Mouse (Mus musculus): Measurements from ENCODE around the gene Zfp383.
"Not testable (repeated sequence)": the region's sequence is repeated elsewhere in the genome, so short reads cannot be mapped to it uniquely, and the experiment has no call there.

Zfp383 gene

DNA sequence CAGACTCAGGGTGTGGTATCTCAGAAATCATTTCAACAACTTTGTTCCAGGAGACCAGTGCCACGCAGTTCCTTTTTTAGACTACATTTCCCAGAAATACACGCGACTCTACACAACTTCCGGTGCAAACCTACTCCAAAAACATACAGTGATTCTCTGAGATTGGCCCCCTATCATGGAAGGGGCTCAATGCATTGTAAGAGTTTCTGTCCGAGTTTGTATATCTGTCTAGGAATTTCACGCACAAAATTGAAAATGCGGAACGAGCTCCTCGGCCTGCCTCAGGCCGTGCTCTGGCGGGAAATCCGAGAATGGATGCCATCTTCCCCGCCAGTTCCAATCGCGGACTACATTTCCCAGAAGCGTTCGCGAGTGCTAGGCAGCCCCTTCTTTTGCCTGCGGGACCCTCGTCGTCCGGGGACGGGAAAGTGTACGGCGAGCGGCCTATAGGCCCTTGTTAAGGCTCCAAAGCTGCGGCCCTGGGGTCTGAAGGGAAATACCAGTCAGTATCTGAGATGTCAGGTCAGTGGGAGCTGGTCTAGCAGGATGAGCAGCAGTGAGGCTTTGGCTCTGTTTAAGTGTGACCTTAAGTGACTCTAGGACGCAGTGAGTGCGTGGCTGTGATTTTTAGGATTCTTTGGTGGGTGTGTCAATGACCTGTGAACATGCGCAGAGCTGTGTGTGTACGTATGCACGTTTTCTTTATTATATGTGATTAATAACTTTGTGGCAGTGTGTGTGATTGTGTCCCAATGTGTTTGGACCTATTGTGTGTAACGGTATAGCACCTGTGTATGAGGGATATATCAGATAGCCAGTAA lies at the start of gene Zfp383:
TSS of gene Zfp383 (plus strand) at position 94 of the 821 bp plus-strand sequence.
- peak; percentile 40 to 62 for DNase-seq (ENCODE audit: low spot score in 2 of 2)

DNA sequence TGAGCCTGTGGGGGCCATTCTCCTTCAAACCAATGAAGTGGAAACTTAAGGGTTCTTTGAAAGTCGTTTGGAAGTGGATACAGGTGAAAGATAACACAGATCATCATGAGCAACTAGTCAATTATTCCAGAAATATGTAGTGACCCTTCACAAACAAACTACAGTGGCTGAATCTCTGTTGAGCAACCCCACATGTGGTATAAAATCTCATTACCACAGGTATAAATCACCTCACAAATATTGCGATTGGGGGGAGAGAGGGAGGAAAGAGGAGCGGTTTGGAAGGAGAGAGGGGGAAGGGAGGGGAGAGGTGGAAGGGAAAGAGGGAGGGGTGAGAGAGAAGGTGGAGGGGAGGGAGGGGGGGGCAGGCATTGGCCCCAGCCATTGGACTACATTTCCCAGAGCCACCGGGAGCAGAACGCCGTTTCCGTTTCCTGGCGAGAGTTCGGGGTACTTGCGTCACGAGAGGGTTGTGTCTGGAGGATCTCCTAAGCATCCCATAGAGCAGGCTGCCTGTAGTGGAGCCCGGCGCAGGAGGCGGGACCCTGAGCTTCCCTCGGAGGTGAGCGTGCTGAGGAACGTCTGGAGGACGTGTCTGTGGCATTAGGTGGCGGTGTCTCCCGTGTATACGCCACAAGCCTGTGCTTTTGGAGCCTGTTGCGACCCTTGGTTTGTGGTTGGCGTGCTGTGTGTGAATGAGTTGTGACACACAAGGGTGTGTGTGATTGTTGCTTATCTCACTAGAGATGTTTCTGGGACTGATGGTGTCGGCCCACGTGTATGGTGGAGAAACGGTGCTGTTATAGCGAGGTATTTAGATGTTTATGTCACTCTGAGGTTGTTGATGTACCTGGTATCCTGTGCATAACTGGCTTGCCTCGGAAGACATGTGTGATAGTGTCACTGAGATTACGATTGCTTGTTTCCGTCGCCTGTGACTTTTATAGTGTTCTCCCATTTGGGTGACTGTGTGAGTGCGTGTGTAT lies 48.2 kb upstream of the Zfp383 start, which contains the start of gene Zfp420:
TSS of gene Zfp420 (plus strand) at position 448 of the 986 bp plus-strand sequence.
- DNase-seq (ENCODE audit: low spot score in 2 of 2) = peak; percentile 42 to 66

DNA sequence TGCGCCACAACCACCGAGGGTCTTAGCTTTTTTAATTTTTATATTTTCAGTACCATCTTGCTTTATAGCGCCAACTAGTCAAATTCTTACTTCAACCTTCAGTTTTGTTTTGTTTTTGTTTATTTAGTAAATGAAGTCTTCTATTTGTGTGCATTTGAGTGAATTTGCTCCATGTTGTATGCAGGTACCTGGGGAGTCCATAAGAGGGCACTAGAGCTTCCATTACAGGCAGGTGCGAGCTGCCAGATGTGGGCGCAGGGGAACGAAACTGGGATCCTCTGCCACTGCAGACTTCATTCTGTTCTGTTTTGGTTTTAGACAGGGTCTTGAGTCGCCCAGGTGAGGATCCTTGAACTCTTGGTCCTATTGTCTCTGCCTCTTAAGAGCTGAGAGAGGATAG lies 46.4 kb upstream of the Zfp383 start:
- no peak for DNase-seq (ENCODE audit: low spot score in 2 of 2)

DNA sequence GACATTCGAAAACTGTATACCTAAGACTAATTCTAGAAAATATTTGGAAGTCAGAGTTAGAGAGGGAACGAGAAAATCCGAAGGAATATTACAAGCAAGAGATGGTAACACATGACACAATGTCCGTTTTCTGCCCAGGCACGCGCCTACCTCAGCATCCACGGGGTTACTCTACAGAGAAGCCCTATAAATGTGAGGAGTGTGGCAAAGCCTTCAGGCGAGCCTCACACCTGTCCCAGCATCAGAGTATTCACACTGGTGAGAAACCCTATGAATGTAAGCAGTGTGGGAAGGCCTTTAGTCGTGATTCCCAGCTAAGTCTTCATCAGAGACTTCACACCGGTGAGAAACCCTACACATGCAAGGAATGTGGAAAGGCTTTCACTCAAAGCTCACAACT lies 33.8 kb upstream of the Zfp383 start:
- DNase-seq (ENCODE audit: low spot score in 2 of 2) = no peak

DNA sequence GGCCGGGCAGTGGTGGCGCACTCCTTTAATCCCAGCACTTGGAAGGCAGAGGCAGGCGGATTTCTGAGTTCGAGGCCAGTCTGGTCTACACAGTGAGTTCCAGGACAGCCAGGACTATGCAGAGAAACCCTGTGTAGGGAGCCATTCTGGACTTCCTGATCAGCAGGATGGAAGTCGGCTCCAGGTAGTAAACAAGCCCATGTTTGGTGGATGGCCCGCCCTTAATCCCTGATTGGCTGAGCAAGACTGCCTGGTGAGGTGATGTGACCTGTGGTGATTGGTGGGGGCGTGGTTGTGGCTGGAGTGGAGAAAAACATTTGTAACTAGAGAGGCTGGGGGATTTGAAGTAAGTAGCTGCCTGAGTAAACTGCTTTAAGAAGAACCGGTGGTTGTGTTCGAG lies 30.5 kb upstream of the Zfp383 start:
- not testable (repeated sequence) for DNase-seq (ENCODE audit: low spot score in 2 of 2)

DNA sequence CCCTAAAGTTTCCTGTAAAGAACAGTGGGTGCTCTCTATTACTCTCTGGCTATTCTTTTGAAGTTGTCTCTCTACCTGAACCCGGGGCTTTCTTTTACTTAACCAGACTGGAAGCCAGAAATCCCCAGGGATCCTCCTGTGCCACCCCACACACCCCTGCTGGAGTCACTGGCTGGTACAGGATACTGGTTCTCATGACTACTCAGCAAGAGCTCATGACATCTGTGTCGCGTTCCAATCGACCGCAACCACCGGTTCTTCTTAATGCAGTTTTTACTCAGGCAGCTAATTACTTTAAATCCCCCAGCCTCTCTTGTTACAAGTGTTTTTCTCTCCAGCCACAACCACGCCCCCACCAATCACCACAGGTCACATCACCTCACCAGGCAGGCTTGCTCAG lies 28.0 kb upstream of the Zfp383 start:
- DNase-seq (ENCODE audit: low spot score in 2 of 2) = no peak

DNA sequence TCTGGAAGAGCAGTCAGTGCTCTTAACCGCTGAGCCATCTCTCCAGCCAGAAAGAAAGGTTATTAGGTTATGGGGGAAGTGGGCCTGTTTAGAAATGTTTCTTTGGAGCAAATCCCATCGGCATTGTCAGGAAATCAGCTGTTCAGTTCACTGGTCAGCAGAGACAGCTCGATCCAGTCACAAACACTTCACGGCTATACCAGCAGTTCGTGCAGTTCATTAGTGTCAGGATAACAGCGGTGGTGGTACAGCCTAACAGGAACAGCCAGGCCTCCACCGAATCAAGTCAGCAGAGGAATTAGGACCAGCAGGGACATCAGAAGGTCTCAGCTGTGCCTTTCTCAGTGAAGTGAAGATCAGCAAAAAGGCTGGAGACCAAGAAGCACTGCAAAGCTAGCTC lies 27.1 kb upstream of the Zfp383 start:
- DNase-seq (ENCODE audit: low spot score in 2 of 2) = no peak

DNA sequence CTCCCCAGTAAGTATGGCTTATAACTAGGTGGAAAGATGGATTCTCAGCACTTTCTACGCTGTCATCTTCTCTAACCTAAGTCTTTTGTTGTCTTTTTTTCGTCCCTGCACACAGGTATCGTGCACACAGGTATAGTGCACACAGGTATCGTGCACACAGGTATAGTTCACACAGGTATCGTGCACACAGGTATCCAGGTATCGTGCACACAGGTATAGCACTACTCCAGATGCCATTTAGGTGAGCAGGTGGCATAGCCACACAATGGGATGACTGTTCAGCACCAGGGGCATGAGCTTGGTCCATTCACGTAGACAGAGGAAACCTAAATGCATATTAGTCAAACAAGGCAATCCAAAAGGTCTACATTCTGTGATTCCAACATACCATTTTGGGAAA lies 17.5 kb upstream of the Zfp383 start:
- no peak for DNase-seq (ENCODE audit: low spot score in 2 of 2)

DNA sequence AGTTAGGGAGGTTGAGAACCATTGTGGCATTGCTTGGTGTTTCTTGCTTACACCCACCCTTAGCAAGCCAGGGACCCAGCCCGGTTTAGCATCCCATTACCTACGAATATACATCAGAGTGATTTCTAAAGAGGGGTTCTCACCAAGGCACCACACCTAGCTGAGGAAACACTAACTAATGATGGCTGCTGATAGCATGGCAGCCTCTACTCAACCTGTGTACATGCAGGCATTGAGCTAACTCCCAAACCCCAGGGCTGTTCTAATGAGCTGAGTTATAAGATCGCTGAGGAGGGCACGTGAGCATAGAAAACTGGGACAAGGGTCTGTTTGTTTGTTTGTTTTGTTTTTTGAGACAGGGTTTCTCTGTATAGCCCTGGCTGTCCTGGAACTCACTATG lies 15.3 kb upstream of the Zfp383 start:
- DNase-seq (ENCODE audit: low spot score in 2 of 2) = no peak

DNA sequence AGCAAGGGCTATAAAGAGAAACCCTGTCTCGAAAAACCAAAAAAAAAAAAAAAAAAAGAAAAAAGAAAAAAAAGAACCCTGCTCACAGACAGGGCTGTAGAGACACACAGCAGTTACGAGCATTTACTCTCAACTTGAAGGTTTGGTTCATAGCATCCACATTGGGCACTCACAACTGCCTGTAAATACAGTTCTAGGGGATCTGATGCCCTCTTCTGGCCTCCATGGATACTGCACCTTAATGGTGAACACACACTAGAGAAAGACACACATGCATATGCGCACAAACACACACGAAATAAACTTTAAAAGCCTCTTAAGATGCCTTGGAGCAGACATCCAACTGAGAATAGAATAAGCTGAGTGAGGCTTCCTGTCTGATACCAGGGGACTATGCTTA lies 9.7 kb upstream of the Zfp383 start:
- no peak for DNase-seq (ENCODE audit: low spot score in 2 of 2)

DNA sequence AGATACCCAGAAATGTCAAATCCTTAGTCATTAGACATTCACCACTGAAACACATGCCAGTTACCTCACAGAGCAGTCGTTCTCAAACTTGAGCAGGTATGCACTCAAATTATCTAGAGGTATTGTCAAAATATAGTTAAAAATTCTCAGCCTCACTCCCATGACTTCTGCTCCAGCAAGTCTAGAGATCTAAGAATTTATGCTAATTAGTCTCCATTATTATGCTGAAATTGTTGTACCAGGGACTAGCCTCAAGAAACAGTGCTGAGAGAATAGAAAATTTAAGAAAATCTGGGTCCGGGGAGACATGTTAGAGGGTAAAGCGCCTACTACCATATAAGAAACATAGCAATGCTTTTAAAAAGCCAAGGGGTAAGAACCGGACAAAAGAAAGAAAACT lies 3.9 kb upstream of the Zfp383 start:
- DNase-seq (ENCODE audit: low spot score in 2 of 2) = no peak

DNA sequence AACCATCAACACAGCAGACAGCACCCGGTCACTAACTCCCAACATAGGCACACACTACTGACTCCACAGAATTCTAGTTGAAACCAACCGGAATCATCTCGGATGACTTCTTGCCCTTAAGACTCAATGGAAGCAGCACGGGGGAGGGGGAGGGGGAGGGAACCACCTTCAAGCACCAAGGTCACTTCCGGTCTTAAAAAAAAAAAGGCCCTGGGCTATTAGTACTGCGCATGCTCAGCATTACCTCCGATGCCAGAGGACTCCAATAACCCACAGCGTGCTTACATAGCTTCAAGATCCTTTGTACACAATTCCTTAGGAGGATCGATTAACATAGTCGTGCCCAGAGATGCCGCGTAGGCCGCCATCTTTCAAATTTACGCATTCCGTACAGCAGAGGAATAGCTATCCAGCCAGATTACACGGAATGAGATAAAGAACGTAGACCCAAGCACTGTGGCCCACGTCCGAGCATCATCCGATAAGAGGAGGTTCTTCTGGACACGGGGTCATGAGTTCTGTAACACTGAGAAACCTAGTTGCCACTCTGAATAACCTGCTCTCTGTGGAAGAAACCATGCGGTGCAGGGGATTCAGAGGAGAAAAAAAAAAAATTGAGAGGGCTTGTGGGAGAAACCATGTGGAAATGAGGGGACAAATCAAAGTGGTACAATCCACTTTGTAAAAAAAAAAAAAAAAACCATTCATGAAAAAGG lies 1.9 kb upstream of the Zfp383 start, which contains the start of gene Zfp27:
TSS of gene Zfp27 (minus strand) at position 607 of the 716 bp plus-strand sequence.
- DNase-seq (ENCODE audit: low spot score in 2 of 2) = peak; percentile 9 to 14

DNA sequence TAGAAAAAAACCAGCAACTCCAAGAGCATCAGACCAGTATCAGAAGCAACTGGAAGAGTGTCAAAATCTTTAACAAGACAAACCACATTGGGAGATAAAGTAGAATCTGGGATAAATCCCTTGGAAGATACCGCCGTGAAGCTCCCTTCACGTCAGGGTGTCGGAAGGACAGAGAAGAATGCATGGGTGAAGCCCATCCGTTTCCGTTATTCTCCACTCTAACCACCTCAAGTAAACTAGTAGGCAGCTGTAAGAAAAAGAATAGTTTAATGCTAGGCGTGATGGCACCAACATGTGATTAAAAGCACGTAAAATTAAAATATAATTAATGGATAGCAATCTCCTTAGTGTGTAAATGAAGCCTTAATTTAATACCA lies 1.4 kb upstream of the Zfp383 start:
- no peak for DNase-seq (ENCODE audit: low spot score in 2 of 2)

DNA sequence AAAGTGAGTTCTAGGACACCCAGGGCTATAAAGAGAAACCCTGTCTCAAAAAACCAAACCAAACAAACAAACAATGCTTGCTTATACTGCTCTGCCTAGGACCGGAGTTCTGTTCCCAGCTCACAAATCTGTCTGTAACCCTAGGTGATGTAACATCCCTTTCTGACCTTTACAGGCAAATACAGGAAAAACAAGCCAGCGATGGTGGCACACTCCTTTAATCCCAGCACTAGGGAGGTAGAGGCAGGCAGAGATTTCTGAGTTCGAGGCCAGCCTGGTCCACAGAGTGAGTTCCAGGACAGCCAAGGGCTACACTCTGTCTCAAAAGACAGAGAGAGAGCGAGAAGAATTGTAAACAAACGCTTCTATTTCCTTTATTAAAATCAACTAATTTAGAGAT lies 817 bp upstream of the Zfp383 start:
- DNase-seq (ENCODE audit: low spot score in 2 of 2) = no peak

DNA sequence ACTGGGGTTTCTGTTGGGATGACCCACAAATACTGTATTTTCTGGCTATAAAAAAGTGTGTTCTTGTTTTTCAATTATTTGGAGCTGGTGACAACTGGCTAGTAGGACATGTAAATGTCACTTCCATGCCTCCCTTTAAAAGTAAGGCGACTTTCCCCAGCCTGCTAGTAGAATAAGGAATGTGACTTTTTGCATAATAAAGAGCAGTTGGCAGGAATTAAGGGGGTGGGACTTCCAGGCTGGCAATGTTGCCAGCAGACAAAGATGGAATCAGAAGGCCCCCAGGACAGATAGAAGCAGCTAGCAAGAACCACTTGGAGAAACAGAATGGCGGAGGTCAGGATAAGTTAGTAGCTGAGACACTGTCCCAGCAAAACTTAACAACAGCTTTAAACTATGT lies 2.2 kb downstream of the Zfp383 start:
- no peak for DNase-seq (ENCODE audit: low spot score in 2 of 2)

DNA sequence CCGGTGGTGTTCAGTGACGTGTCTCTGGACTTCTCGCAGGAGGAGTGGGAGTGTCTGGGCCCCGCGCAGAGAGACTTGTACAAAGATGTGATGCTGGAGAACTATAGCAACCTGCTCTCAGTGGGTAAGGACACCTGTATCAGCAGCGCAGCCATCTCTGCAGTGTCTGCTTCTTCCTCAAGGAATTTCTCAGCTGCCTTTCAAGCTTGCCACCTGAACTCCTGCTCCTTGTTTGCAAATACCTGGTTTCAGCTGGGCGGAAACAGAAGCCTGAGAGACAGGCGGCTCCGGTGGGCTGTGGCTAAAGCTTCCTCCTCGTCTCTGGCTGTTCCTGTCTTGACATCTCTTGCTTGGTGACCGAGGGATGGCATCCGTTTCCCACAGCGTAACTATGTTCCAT lies 4.1 kb downstream of the Zfp383 start:
- DNase-seq (ENCODE audit: low spot score in 2 of 2) = no peak

DNA sequence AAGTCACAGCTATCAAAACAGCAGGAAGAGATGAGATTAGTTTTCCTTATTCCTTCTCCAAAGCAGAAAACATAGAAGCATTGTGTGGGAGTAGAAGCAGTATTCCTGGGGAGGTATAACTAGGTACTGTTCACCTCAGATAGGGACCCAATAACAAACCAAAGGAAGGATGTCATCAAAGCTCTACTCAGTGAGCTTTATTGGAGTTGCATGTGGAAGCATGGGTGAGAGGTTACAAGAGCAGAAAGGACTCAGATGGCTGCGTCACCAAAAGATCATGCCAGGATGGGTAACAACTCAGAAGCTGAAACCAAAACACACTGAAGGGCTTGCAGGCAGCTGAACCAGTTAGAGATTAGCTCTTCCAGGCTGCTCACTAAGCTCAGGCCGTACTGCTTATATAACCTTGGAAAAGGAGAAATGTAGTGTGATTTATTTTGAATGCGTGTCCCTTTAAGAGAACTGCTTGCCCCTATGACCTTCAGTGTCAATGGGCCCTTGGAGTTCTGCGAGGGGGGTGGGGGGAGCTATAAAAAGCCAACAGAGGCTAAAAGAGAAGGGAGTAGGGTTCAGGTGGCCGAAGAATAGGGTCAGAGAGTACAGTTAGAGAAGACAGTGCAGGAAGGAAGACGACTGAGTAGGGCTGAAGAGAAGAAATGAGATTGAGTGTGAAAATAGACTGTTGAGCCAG lies 9.5 kb downstream of the Zfp383 start:
- no peak for DNase-seq (ENCODE audit: low spot score in 2 of 2)

DNA sequence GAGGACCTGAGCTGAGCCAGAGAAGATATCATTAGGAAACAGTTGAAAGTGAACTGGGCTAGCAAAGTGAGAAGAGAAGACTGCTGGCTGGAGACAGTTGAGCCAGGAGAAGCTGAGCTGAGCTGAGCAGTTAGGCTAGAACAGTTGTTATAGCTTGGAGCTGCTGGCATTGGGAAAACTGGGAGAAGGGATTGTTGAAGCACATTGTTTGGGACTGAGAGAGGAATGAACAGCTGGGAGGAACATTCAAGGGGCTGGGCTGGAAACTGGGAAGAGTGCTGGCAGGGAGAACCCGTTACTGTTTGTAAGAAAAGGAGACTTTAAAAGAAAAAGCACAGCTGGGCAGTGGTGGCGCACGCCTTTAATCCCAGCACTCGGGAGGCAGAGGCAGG lies 10.0 kb downstream of the Zfp383 start:
- no peak for DNase-seq (ENCODE audit: low spot score in 2 of 2)

DNA sequence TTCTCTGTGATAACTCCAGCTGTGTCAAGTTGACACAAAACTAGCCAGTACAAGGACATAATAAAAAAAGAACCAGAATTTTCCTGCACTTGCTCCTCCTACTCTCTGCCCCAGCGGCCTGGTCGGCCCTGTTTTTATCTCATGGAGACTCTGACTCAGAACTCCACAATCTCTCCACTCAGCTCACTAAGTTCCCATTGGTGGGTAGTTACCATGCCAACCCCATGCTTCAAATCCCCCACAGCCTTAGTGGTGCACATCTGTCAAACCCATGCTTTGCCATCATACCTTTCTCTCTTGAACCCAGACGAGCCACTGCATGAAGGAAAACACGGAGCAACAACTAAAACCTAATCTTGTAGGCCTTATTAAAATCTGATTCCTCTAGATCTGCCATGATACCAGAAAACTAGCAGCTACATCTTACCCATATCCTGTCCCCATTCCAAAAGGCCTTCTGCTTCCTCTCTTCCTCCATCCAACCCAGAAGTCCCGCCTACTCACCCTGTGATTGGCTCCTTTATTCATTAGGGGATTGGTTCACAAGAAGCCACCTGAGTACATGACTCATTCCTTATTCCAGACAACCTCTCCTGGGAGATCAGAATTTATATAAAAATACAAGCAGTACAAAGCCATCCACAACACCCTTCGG lies 13.5 kb downstream of the Zfp383 start:
- no peak for DNase-seq (ENCODE audit: low spot score in 2 of 2)

DNA sequence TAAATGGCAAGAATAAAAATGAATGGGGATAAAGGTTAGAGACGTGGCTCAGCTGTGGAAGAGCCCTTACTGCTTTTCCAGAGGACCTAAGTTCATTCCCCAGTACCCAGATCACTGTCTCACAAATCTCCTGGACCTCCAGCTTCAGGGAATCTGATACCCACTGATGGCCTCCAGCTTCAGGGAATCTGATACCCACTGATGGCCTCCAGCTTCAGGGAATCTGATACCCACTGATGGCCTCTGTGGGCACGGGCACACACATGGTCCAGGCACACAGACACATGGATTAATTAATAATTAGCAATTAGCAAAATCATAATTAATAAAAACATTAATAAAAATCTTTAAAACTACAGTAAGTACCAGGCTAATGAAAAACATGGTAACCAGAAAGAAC lies 14.8 kb downstream of the Zfp383 start:
- no peak for DNase-seq (ENCODE audit: low spot score in 2 of 2)

DNA sequence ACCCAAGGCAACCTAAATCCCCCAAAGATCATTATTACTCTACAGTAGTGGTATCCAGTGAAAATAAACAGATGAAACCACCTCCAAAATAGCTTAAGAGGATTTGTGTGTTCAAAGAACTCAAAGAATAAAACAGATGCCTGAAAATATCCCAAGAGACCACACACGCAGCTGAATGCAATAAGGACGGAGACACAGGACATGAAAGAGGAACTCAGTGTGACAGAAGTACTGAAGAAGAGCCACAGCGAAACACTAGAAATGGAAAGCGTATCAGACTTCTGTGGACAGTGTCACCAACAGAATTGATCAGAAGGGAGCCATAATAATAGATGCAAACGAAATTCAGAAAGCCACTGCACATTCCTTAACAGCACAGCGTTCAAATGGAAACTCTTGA lies 30.8 kb downstream of the Zfp383 start:
- DNase-seq (ENCODE audit: low spot score in 2 of 2) = no peak
